Mouse (Mus musculus) adrenal gland, postnatal 25 days (tissue): Measurements from ENCODE around the gene Gal3st2b. TPM values are rescaled to one million over a fixed set of nuclear protein-coding genes. Genes with fewer than 3 reads are reported as not detected.
"Not testable (repeated sequence)": the region's sequence is repeated elsewhere in the genome, so short reads cannot be mapped to it uniquely, and the experiment has no call there.

Experiments
- DNase-seq: peaks from one replicate; pipeline ENCODE4 v3.0.0; 2021; ENCODE audit warnings: mixed read lengths
- total RNA-seq: library from RNA; stranded (reverse); gene quantifications from 2 replicates; pipeline ENCODE4 v1.2.3, GENCODE M21; 2021

Gal3st2b gene
- total RNA-seq, 1 experiment from 2014 or later = 0.12 TPM

- not testable (repeated sequence) for DNase-seq
These were observed 62.8 kb downstream of the Gal3st2b start for GRCm38 (mm10) chr1:93980932-93981331.

- no peak for DNase-seq
These were observed 68.1 kb downstream of the Gal3st2b start for GRCm38 (mm10) chr1:93986167-93986566.

GRCm38 (mm10) chr1:93988786-93989185, 70.7 kb downstream of the Gal3st2b start:
- DNase-seq = no peak

GRCm38 (mm10) chr1:93990209-93990608, 72.1 kb downstream of the Gal3st2b start, which contains the start of gene Gal3st2c:
Gene Gal3st2c (plus strand): TSS chr1:93990509.
- DNase-seq = not testable (repeated sequence)

- DNase-seq = not testable (repeated sequence)
These were observed 73.0 kb downstream of the Gal3st2b start for GRCm38 (mm10) chr1:93991068-93991467.

GRCm38 (mm10) chr1:93991491-93991890, 73.4 kb downstream of the Gal3st2b start:
- not testable (repeated sequence) for DNase-seq

Other genes with a start within 250 kb of the Gal3st2b start
- 10.9 and 12.6 TPM in 2 replicates for gene Bok, start 232.7 kb upstream of the Gal3st2b start, total RNA-seq
- 63.3 and 88.0 TPM in 2 replicates for gene Atg4b, start 166.8 kb upstream of the Gal3st2b start, total RNA-seq
- 58.4 and 59.2 TPM in 2 replicates for gene Thap4, start 163.4 kb upstream of the Gal3st2b start, total RNA-seq
- 77.9 and 86.1 TPM in 2 replicates for gene Dtymk, start 116.4 kb upstream of the Gal3st2b start, total RNA-seq
- 15.0 and 20.0 TPM in 2 replicates for gene Ing5, start 114.3 kb upstream of the Gal3st2b start, total RNA-seq
- gene D2hgdh, start 93.4 kb upstream of the Gal3st2b start, total RNA-seq = 50.2 and 61.4 TPM in 2 replicates
- not detected in 2 replicates for gene Gal3st2, start 57.0 kb upstream of the Gal3st2b start, total RNA-seq
- 0.09 and 0.14 TPM in 2 replicates for gene Gal3st2c, start 72.2 kb downstream of the Gal3st2b start, total RNA-seq
- gene Neu4, start 102.1 kb downstream of the Gal3st2b start, total RNA-seq = not detected in 2 replicates
- gene Pdcd1, start 134.2 kb downstream of the Gal3st2b start, total RNA-seq = not detected in 2 replicates